Mouse (Mus musculus): ENCODE data around the gene Tmem120a.

Gene Tmem120a

DNA sequence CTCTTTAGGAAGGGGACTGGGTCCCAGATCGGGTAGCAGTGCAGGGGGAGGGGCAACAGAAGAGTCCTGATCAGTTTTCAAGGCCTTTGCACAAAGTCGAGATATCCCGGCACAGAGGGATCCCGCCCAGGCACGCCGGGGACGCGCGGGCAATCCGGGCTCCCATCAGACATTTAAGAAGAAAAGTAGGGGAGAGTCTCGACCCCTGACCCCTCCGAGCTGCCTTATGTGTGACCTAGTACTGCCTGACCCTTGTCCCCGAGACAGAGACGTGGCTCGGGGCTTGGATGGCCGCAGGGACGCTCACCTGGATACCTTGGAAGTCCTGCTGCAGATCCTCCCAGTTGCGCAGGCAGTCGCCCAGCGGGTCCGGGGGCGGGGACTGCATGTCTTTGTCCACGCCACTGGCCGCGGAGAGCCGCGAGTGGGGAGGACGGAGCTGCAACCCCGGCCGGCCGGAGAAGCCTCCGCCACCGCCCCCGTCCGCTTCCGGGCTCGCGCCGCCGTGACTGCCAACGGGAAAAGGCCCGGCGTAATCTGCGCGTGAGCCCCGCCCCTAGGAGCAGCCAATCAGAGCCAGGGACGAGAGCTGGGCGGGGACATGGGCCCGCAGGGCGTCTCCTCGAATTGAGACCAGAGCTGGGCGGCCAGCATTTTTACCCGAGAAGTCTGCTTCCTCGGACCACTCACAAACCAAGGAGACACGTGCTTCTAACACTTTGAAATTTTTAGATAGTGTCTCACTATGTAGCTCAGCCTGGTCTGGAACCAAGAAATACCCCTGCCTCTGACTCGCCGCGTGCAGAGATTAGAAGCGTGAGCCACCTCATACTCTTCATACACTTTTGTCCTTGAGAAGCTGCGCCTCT lies at the start of gene Tmem120a:
Gene Tmem120a, minus strand, starts transcription at position 708 of the 869 bp plus-strand sequence.
- DNase-seq (ENCODE audit: low spot score) = peak; percentile 79

DNA sequence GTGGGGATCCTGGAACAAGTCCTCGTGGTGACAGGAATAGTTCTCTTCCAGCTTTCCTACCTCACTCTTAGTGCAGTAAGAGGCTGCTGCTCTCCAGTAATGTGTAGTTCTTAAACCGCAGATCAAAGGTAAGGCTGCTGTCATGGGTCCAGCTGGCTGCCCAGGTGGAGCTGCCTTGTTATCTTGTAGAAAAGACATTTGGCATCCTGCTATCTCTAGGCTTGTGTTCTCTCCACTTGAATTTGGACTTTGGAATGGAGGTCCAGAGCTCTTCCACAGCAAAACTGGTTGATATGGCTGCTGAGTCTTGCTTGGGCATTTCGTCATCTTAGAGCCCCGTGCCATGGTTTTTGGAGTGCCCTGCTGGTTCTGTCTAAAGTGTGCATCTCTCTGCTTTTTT lies 38.7 kb upstream of the Tmem120a start:
- DNase-seq (ENCODE audit: low spot score) = no peak

DNA sequence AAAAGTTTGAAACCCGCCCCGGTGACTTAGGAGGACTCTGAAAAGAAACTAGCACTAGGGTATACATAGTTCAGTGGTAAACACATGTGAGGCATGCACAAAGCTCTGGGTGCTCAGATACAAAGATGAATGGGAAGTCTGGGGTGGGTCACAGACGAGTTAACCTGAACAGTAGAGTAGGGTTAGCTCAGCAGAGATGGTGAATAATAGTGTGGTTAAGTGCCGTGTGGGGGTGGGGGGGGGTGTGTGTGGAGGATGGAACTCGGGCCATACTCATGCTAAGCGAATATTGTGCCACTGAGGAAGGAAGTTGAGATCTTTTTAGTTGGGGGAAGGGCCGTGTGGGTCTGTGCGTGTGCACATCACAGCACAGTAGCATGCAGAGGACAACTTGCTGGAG lies 36.1 kb upstream of the Tmem120a start:
- DNase-seq (ENCODE audit: low spot score) = no peak

DNA sequence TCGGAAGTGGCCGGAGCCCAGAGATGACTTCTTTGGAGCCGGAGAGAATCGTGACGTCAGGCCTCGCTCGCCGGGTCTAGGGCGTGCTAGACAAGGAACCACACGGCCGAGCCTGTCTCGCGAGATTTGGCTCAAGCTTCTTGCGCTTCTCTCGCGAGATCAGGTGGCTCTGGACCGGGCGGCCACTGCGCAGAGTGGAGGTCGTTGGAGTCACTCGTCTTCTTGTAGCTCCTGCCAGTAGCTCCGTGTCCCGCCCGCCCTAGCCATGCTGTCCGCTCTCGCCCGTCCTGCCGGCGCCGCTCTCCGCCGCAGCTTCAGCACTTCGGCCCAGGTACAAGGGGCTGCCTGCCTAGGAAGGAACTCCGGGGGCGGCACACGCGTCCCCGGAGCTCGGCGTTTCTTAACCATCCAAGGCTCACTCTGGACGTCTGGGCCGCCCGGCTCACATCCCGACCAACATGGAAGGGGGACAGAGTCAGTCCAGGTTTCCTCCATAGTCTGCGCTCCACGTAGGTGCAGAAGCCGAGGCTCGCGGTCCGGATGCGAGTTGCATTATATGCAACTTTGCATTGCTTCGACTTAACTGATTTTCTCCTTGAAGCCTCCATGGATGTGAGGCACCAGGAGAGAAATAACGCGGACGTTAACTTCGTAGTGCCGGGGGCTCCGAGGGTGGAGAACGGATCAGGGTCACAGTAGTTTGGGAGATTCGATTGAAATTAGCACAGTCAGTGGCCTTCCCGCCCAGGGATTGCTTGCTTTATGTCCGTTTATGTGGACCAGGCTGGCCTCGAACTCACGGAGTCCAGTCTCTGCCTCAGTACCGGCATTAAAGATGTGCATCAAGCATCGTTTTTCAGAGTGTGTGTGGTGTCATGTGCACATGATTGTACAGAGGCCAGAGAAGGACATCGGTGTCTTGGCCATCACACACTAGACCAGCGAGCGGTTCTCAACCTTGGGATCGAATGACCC lies 34.5 kb upstream of the Tmem120a start, which contains the start of gene Mdh2:
Gene Mdh2, plus strand, starts transcription at position 10 of the 975 bp plus-strand sequence.
- peak; percentile 97 for DNase-seq (ENCODE audit: low spot score)

DNA sequence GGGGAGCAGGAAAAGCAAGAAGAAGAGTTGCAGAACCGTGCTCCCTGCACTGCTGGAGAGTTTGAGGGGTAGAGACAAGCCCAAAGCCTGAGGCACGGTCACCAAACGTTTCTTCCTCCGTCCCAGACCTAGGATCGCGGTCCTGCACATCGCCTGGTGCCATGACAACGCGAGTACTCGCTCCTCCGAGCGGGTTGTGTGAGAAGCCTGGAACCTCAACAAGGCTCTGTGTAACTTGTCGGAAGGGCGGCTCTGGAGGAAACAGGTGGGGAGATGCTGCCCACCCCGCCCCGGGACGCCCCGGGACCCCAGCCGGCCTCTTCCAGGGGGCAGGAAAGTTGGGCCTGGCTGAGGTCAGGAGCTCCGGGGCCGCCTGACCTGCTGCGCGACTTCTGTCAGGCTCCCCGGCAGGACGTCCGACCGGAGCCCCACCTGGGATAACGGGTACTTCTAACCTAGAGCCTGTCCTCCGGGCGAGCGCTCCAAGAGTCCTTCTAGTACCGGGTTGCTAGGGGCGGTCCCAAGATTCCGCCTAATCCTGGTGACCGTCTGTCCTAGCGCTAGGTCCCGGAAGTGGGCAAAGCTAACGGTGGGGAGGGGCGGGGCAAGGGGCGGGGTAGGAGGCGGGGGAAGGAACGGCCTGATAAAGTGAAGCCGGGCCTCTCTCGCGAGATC lies 33.7 kb upstream of the Tmem120a start, which contains the start of gene Styxl1:
Gene Styxl1, minus strand, starts transcription at position 590 of the 675 bp plus-strand sequence.
- no peak for DNase-seq (ENCODE audit: low spot score)

DNA sequence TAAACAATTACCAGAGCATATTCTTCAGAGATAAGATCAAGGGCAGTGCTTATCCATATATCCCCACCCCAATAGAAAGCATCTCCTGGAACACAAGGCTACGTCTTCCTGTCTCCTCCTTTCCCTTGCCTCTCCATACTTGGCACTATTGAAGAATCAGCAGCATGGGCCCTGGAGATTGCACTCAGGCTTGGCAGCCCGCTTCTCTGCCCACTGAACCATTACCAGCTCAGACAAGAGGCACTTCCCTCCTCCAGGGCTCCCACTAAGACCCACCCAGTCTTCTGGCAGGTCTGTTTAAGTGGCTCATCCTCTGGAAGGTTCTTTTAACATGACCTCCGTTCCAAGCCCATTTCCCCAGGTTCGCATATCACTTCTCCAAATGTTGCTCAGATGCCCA lies 32.3 kb upstream of the Tmem120a start:
- DNase-seq (ENCODE audit: low spot score) = no peak

DNA sequence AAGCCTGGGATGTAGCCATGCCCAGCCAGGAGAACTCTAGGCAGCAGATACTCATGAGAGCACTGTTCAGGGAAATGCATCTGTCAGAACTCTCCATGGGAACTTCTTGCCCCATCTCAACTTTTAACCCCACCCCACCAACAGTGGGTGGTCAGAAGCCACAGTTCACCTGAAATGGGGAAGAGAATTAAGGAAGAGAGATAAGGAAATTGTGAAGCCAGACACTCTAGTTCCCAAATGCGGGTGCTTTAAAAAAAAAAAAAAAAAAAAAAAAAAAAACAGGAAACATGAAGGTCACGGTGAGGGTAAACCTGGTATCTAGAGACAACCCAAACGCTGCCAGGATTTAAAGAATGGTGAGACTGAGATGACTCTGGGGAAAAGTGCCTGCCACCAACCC lies 28.3 kb upstream of the Tmem120a start:
- DNase-seq (ENCODE audit: low spot score) = no peak

DNA sequence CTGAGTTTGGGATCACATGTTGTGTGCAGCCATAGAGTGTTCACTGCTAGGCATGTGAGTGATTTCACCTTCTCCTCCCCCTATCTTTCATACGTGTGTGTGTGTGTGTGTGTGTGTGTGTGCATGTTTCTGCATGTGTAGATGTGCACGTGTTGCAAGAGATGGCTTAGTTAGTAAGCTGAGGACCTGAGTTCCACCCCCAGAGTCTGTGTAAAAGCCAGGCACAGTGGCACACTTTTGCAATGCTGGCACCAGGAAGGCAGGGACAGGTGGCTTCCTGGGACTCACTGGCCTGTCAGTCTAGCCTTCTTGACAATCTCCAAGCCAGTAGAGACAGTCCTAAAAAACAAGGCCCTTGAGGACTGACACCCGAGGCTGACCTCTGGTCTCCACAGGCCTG lies 20.7 kb upstream of the Tmem120a start:
- DNase-seq (ENCODE audit: low spot score) = no peak

DNA sequence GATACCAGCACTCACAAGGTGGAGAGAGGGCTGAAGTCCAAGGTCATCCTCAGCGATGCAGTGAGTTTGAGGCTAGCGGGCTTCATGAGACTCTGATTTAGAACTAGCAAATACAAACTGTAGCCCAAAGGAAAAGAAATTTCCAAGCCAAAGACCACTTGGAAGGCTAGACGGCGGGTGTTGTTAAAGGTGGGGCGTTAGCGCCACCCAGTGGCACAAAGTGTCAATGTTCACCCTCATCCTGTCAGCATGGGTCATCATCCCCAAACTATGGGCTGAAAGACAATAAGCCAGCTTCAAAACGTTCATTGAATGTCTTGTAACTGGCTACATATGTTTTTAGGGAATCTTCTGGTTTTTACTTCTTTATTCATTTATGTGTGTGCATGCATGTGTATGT lies 19.3 kb upstream of the Tmem120a start:
- peak; percentile 78 for DNase-seq (ENCODE audit: low spot score)

DNA sequence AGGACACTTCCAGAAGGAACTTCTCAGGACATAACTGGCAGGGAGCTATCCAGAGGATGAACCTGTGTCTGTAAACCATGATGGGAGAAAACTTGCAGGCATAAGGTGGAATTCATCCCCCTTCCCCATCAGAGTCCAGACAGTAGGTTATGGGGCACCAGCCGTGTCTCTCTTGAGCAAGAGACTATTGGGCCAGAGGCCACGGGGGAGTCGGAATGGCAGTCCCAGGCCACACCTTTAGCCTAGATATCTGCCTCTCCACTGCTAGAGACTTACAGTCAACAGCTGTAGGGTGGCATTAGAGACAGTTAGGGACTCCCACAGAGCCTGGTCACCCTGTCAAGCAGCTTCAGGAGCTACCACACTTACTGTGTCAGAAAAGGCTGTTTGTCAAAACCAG lies 17.6 kb upstream of the Tmem120a start:
- DNase-seq (ENCODE audit: low spot score) = no peak

DNA sequence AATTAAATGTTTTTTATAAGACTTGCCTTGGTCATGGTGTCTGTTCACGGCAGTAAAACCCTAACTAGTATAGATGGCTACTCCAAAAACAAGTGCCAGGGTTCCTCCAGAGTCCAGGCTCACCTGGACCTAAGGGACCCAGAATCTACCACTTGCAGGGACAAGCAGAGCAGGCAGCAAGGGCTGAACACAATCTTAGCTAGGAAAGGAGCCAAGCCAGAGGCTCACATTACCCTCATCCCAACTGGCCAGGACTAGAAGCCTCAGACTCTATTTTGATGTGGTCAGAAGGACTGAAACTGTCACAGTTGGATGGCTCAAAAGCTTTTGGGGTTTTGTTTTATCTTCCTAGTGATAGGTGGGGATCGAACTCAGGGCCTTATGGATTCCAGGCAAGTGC lies 7.3 kb upstream of the Tmem120a start:
- no peak for DNase-seq (ENCODE audit: low spot score)

DNA sequence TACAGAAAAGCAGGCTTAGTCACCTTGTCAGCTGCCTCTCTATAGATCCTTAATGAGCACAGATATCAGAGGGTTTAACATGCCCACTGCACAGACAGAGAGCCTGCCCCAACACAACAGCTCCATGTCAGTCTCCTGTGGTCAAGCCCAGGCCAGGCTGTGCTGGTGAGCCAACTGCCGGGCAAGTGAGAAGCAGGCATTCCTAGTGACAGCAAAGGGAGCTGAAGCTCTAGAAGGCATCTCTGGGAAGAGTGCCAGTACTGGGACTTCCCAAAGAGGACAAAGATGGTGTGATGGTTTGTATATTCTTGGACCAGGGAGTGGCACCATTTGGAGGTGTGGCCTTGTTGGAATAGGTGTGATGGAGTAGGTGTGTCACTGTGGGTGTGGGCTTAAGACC lies 6.8 kb upstream of the Tmem120a start:
- DNase-seq (ENCODE audit: low spot score) = no peak

DNA sequence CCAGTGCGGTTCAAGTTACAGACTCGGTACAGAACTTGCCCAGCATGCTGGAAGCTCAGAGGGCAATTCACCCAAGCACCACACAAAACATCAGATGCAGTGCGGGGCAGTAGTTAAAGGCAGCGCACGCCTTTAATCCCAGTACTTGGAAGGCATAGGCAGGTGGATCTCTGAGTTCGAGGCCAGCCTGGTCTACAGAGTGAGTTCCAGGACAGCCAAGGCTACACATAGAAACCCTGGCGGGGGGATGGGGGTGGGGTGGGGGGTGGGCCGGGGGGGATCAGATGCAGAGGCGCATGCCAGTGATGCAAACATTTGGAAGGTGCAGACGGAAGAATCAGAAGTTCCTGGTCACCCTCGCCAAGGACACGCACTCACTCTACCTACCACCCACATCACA lies 494 bp upstream of the Tmem120a start:
- DNase-seq (ENCODE audit: low spot score) = no peak

DNA sequence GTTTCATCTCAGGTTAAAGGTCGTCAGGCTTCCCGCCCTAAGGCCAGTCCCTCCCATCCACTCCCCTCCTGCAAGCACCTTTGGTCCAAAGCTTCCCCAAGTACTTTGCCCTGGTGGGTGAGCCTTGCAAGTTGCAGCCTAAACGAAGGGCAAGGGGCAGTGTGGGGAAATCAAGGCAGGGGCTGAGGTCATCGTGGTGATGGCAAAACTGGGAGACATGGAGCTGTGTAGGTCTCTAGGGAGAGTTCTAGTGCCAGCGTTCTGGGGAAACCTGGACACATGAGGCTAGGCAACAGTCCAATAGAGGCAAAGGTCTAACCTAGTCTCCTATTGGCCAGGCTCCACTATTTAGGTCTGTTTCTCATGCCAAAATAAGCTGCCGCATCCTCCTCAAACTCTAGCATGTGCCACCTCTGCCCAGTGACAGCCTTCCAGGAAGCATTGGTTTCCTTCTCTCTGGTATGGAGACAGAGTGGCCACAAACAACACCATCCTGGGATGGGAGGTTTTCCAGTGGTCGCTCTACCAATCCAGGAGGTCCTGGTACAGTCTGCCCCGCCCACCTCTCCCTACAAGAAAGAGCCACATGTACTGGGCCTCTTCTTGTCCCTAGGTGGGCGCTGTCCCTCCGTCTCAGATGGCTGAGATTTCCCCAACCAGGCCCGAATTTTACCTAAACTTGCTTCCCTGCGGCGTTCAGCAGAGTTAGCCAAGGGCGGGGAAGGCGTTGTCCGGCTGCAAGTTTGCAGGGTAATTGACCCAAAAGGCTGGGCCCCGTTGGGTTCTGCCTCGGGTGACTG lies 1.1 kb downstream of the Tmem120a start:
- DNase-seq (ENCODE audit: low spot score) = no peak

DNA sequence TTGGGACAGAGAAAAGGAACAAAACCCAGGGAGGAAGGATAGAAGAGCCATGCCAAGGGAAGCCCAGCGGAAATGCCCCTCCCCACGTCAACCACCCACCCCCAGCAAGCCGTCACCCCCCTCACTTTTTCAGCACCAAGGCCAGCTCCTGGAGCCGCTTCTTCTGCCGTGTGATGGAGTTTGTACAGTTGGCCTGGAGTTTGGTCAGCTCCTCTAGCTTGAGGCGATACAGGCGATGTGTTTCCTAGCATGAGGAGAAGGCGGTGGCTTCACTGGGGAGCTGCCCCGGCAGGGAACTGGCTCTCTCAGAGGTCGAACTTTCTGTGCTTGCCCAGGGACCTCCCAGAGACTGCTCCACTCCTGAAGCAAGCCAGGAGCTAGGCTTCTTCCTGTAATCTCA lies 2.1 kb downstream of the Tmem120a start:
- no peak for DNase-seq (ENCODE audit: low spot score)

DNA sequence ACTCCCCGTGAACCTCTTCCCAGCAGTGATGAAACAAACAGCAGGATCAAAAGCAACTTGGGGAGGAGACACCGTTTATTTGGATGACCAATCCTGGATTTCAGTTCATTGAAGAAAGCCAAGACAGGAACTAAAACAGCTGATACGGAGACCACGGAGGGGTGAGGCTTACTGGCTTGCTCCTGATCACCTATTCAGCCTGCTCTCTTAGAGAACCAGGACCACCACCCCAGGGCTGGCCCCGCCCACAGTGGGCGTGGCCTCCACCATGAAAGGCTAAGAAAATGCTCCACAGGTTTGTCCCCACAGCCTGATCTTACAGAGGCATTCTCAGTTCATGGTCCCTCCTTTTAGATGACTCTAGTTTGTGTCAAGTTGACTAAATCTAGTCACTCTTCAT lies 6.0 kb downstream of the Tmem120a start:
- DNase-seq (ENCODE audit: low spot score) = no peak

DNA sequence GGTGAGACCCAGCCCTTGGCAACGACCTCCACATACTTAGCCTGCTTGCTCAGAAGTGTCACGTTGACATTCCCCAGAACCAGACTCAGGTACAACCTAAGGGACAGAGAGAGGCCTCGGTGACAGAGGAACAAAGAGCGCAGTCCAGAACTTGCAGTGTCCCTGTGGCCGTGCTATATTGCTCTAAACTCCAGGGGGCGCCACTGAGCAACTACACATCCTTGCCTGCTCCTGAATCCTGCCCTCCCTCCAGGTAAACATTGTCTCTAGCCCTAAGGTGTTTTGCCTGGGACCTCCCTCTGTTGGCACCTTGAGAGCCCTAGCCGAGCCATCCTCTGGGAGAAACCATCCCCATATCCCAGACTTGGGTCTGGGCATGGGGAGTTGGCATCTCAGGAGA lies 7.1 kb downstream of the Tmem120a start:
- DNase-seq (ENCODE audit: low spot score) = no peak

DNA sequence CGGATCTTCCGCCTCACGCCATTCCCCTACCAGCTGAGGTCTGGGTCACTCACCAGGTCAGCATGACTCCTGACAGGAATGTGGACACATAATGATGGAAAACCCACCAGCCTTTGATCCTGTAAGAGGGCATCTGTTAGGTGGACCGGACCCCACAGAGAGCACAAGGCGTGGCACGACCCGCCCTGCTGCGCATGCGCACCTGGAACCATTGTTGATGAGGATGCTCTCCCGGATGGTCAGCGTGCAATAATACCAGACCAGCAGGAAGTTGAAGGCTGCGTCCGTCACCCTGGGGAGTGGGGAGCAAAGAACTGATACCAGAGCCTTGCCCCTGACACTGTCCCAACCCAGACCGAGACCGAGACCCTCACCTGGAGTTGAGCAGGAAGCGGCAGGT lies 7.7 kb downstream of the Tmem120a start:
- no peak for DNase-seq (ENCODE audit: low spot score)

DNA sequence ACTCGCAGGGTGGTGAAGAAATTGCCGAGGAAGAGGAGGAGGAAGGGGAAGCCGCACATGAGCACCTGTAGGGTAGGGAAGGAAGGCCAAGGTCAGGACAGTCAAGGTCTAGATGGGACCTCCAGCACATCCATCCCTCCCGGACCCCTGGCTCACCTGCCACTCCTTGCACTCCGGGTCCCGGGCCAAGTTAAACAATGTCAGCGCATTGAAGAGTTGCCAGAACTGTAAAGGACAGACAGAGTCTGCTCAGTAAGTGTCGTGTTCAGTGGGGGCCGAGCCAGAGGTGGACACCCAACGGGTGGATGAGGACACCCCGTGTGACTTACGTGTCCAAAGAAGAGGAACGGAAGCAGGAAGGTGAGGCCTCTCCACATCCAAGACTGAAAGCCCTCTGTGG lies 8.5 kb downstream of the Tmem120a start:
- no peak for DNase-seq (ENCODE audit: low spot score)

DNA sequence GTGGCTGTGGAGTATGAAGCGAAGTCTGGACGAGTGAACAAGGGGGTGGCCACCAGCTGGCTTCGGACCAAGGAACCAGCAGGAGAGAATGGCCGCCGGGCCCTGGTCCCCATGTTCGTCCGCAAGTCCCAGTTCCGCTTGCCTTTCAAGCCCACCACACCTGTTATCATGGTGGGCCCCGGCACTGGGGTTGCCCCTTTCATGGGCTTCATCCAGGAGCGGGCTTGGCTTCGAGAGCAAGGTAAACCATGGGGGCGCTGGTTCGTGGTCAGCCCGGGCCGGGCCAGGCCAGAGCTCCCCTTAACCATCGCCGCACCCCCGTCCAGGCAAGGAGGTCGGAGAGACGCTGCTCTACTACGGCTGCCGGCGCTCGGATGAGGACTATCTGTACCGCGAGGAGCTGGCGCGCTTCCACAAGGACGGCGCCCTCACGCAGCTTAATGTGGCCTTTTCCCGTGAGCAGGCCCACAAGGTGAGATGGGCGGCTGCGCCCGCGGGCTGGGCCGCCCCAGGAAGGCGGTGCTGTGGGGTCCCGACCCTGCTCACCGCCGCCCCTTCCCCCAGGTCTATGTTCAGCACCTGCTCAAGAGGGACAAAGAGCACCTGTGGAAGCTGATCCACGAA lies 10.1 kb downstream of the Tmem120a start:
- DNase-seq (ENCODE audit: low spot score) = no peak

DNA sequence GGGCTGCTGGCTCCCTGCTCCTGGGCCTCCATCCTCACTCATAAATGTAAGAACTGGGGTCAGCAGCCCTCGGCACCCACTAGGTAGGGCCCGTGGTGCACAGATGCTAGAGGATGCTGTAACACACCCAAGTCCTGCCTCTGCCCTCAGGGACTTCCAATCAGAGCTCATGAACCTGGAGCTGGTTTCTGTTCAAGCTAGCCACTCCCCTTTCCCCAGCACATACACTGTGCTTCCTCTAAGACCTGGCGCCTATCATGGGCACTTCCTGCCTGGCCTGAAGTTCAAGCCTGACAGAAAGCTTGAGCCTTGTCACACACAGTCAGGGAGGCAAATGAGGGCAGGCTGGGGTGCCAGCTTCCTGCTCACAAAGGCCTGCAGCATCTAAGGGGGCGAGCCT lies 11.2 kb downstream of the Tmem120a start:
- no peak for DNase-seq (ENCODE audit: low spot score)

Measured in layer of hippocampus, adult 9-10 months (tissue).